Comparison of ENCODE assay signal across 19 mouse cellular contexts in genomic region chr2:155032938-155033710, GRCm38 (mm10). TPM values are rescaled to one million over a fixed set of nuclear protein-coding genes. Genes with fewer than 3 reads are reported as not detected.
A peak's percentile ranks its signal among the peaks of the same experiment; 100 is the strongest.
DNase-seq lines count a peak whose midpoint lies in the region; ATAC-seq lines count a peak whose summit lies in the region.
"Had no signal": no experiment of that assay in that cellular context is flagged by ENCODE, and none has a peak within 500 bp of the region (broad histone marks: within the 10 kb centered on the region; RNA-seq: fewer than 3 reads in every experiment).

No protein-coding gene starts in this region.

- no peak overlapping the region for H3K4me2 ChIP-seq in heart, embryonic 12.5 days
- H3K4me2 ChIP-seq: liver, embryonic 12.5 days; neural tube, embryonic 15.5 days had no signal

- no peak overlapping the region for H3K9ac ChIP-seq in heart, embryonic 12.5 days
- H3K9ac ChIP-seq: liver, embryonic 12.5 days; neural tube, embryonic 15.5 days had no signal

- no peak overlapping the region for H3K4me3 ChIP-seq in heart, embryonic 12.5 days
- H3K4me3 ChIP-seq: erythroblast, embryonic 14.5 days; liver, embryonic 12.5 days; megakaryocyte, embryonic 14.5 days; neural tube, embryonic 15.5 days had no signal

- 0 out of 2 replicates have a peak, but pooled peaks cover 3% of the 10 kb centered on the region for H3K9me3 ChIP-seq in heart, embryonic 12.5 days (replicated peaks)
- H3K9me3 ChIP-seq: liver, embryonic 12.5 days; neural tube, embryonic 15.5 days had no signal

- ATAC-seq in heart, embryonic 12.5 days (ENCODE audit: insufficient number of reproducible peaks, low FRiP score) = no peak
- ATAC-seq: hindbrain, embryonic 16.5 days; liver, embryonic 12.5 days had no signal

- WGBS in heart, embryonic 12.5 days = 34% methylated on average over 19 of the region's 19 CpGs

- no peaks in the 10 kb centered on the region for H3K36me3 ChIP-seq in heart, embryonic 12.5 days
- H3K36me3 ChIP-seq: liver, embryonic 12.5 days; neural tube, embryonic 15.5 days had no signal

- peak; percentile 93 for DNase-seq in heart, adult 11 months
- peak; percentile 50 for DNase-seq in T-cell, adult 2 months (ENCODE audit: low spot score)
- DNase-seq in induced T-regulatory cell, adult 2 months (ENCODE audit: low read depth) = peak; percentile 47
- peak; percentile 48 for DNase-seq in naive thymus-derived CD4-positive, alpha-beta T cell, adult 2 months (ENCODE audit: low read depth)
- no peak for DNase-seq in gastrocnemius, adult 8-10 months (ENCODE audit: low spot score in 2 of 2)
- no peak for DNase-seq in cerebellum, adult 8-10 months
- no peak for DNase-seq in frontal cortex, postnatal 14 days (ENCODE audit: low spot score in 2 of 2)
- DNase-seq: adrenal gland, postnatal 36 days; cerebellum, postnatal 25 days; heart, adult 18-20 months; heart, postnatal 14 days; right cerebral cortex, adult 18-20 months; thymus, postnatal 25 days had no signal

- H3K27me3 ChIP-seq in heart, embryonic 12.5 days (replicated peaks) = no peaks in the 10 kb centered on the region
- H3K27me3 ChIP-seq: neural tube, embryonic 15.5 days had no signal

- no peak overlapping the region for H3K27ac ChIP-seq in heart, embryonic 12.5 days (ENCODE audit: poor library complexity, severe bottlenecking)
- H3K27ac ChIP-seq: liver, embryonic 12.5 days; neural tube, embryonic 15.5 days had no signal

- peaks cover 8% of the 10 kb centered on the region; the same call in 1 of the 2 replicates for H3K4me1 ChIP-seq in heart, embryonic 12.5 days (replicated peaks)
- H3K4me1 ChIP-seq: liver, embryonic 12.5 days; neural tube, embryonic 15.5 days had no signal

RNA-seq across cellular contexts. Expression of gene Gm14226, which starts 15.1 kb away (rescaled TPM):
- polyA plus RNA-seq in heart, embryonic 12.5 days (2016; fragmentation: Nextera tagmentation; extraction: Ambion mirVana) = 0.94 and 0.95 TPM in 2 replicates
- not detected for total RNA-seq in gastrocnemius, adult 8-10 months (2022)
- polyA plus RNA-seq: erythroblast, embryonic 14.5 days had no signal

RNA-seq across cellular contexts. Expression of gene Ahcy, which starts 41.2 kb away (rescaled TPM):
- polyA plus RNA-seq in heart, embryonic 12.5 days (2016; fragmentation: Nextera tagmentation; extraction: Ambion mirVana) = 48.6 and 50.9 TPM in 2 replicates
- 10 to 100 TPM; 15.6 to 19.5 (median 18.7) TPM for total RNA-seq in gastrocnemius, adult 8-10 months (2022)

Comparison
In these comparisons a context has a peak if more than half of its experiments do, and no peak if none do; other contexts are left out.
1. DNase-seq: peak in heart, adult 11 months (single experiment), T-cell, adult 2 months (single experiment), induced T-regulatory cell, adult 2 months (single experiment) and naive thymus-derived CD4-positive, alpha-beta T cell, adult 2 months (single experiment); none in gastrocnemius, adult 8-10 months (0 of 2), cerebellum, adult 8-10 months (single experiment) and frontal cortex, postnatal 14 days (0 of 2).